Mouse (Mus musculus): ENCODE results near the gene Fubp3. TPM values are rescaled to one million over a fixed set of nuclear protein-coding genes. Genes with fewer than 3 reads are reported as not detected.

Gene Fubp3
- polyA plus RNA-seq, 3 experiments from 2014 or later: 54.1 to 59.4 (median 54.4) TPM

Other genes starting within 250 kb of the Fubp3 start
- 100 to 1,000 TPM; 342 to 389 (median 381) TPM for gene Ass1, start 102.4 kb upstream of the Fubp3 start, polyA plus RNA-seq (2017; shearing (Covaris generic))
- not detected for gene Prdm12, start 67.4 kb downstream of the Fubp3 start, polyA plus RNA-seq (2017; shearing (Covaris generic))
- 10 to 100 TPM; 31.9 to 50.4 (median 42.6) TPM for gene Exosc2, start 98.1 kb downstream of the Fubp3 start, polyA plus RNA-seq (2017; shearing (Covaris generic))
- gene Abl1, start 115.7 kb downstream of the Fubp3 start, polyA plus RNA-seq (2017; shearing (Covaris generic)): 1 to 10 TPM; 5.0 to 9.4 (median 7.2) TPM
- 1 to 10 TPM in 1 of 3 experiments, under 1 TPM in 2; 0.60 to 1.1 (median 0.79) TPM for gene Qrfp, start 237.9 kb downstream of the Fubp3 start, polyA plus RNA-seq (2017; shearing (Covaris generic))